Mouse (Mus musculus): ENCODE results near the gene Dcaf8. TPM values are rescaled to one million over a fixed set of nuclear protein-coding genes. Genes with fewer than 3 reads are reported as not detected.
"Not testable (repeated sequence)": the region's sequence is repeated elsewhere in the genome, so short reads cannot be mapped to it uniquely, and the experiment has no call there.

The Dcaf8 gene
- total RNA-seq, 2 experiments from 2014 or later = 131 to 134 TPM

GRCm38 (mm10) chr1:172206141-172206917 is 58.4 kb downstream of the Dcaf8 start, which contains the start of gene Pea15a:
Gene Pea15a, minus strand, starts transcription at chr1:172206804.
- intact Hi-C loops (cut with DNase I; ENCODE audit: low total_unique reads) = no loop called here
- peak; percentile 88 for DNase-seq

- peak; percentile 22 for DNase-seq
- intact Hi-C loops (cut with DNase I; ENCODE audit: low total_unique reads) = no loop called here
Measured at GRCm38 (mm10) chr1:172207111-172207584, 59.3 kb downstream of the Dcaf8 start.

- DNase-seq = no peak
- intact Hi-C loops (cut with DNase I; ENCODE audit: low total_unique reads) = loop anchor here (5.0 kb wide), 1 partner anchor 35 kb away; no protein-coding TSS in a partner anchor
Measured at GRCm38 (mm10) chr1:172212776-172213175, 64.9 kb downstream of the Dcaf8 start.

- intact Hi-C loops (cut with DNase I; ENCODE audit: low total_unique reads) = loop anchor here (5.0 kb wide), 1 partner anchor 34 kb away; no protein-coding TSS in a partner anchor
- peak; percentile 22 for DNase-seq
Measured at GRCm38 (mm10) chr1:172213771-172214170, 65.9 kb downstream of the Dcaf8 start.

GRCm38 (mm10) chr1:172214748-172215147 is 66.9 kb downstream of the Dcaf8 start:
- intact Hi-C loops (cut with DNase I; ENCODE audit: low total_unique reads) = loop anchor here (5.0 kb wide), 1 partner anchor 33 kb away; no protein-coding TSS in a partner anchor

GRCm38 (mm10) chr1:172217148-172217547 is 69.3 kb downstream of the Dcaf8 start:
- peak; percentile 95 for DNase-seq
- intact Hi-C loops (cut with DNase I; ENCODE audit: low total_unique reads) = no loop called here

More at GRCm38 (mm10) chr1:172214748-172215147, 66.9 kb downstream of the Dcaf8 start:
- peak; percentile 71 for DNase-seq

- intact Hi-C loops (cut with DNase I; ENCODE audit: low total_unique reads) = no loop called here
- DNase-seq = peak; percentile 28
Measured at GRCm38 (mm10) chr1:172218164-172218910, 70.5 kb downstream of the Dcaf8 start.

GRCm38 (mm10) chr1:172219451-172220406 is 71.8 kb downstream of the Dcaf8 start, which contains the start of gene Casq1:
Gene Casq1, minus strand, starts transcription at chr1:172219868.
- peak; percentile 69 for DNase-seq
- intact Hi-C loops (cut with DNase I; ENCODE audit: low total_unique reads) = no loop called here

GRCm38 (mm10) chr1:172220414-172220813 is 72.5 kb downstream of the Dcaf8 start:
- intact Hi-C loops (cut with DNase I; ENCODE audit: low total_unique reads) = no loop called here
- peak; percentile 82 for DNase-seq

GRCm38 (mm10) chr1:172221297-172222063 is 73.6 kb downstream of the Dcaf8 start:
- intact Hi-C loops (cut with DNase I; ENCODE audit: low total_unique reads) = no loop called here
- peak; percentile 61 for DNase-seq

- DNase-seq = no peak
- intact Hi-C loops (cut with DNase I; ENCODE audit: low total_unique reads) = no loop called here
Measured at GRCm38 (mm10) chr1:172228209-172228608, 80.3 kb downstream of the Dcaf8 start.

- no peak for DNase-seq
- intact Hi-C loops (cut with DNase I; ENCODE audit: low total_unique reads) = no loop called here
Measured at GRCm38 (mm10) chr1:172229215-172229614, 81.3 kb downstream of the Dcaf8 start.

GRCm38 (mm10) chr1:172240945-172241708 is 93.2 kb downstream of the Dcaf8 start:
- no peak for DNase-seq
- intact Hi-C loops (cut with DNase I; ENCODE audit: low total_unique reads) = loop anchor here (10.0 kb wide), 1 partner anchor 76 kb away; no protein-coding TSS in a partner anchor

- intact Hi-C loops (cut with DNase I; ENCODE audit: low total_unique reads) = loop anchor here (10.0 kb wide), 1 partner anchor 78 kb away; no protein-coding TSS in a partner anchor
- peak; percentile 57 for DNase-seq
Measured at GRCm38 (mm10) chr1:172242401-172242800, 94.5 kb downstream of the Dcaf8 start.

- intact Hi-C loops (cut with DNase I; ENCODE audit: low total_unique reads) = loop anchor here (10.0 kb wide), 1 partner anchor 79 kb away; no protein-coding TSS in a partner anchor
- peak; percentile 72 for DNase-seq
Measured at GRCm38 (mm10) chr1:172243547-172244205, 95.8 kb downstream of the Dcaf8 start.

GRCm38 (mm10) chr1:172244645-172245044 is 96.8 kb downstream of the Dcaf8 start:
- intact Hi-C loops (cut with DNase I; ENCODE audit: low total_unique reads) = loop anchor here (5.0 to 10.0 kb wide), 2 partner anchors 32 to 80 kb away; no protein-coding TSS in a partner anchor
- DNase-seq = not testable (repeated sequence)

Measured in gastrocnemius, postnatal 14 days (tissue).